Mouse (Mus musculus) hindbrain, embryonic 16.5 days (tissue): ENCODE results near the gene Rassf1. TPM values are rescaled to one million over a fixed set of nuclear protein-coding genes. Genes with fewer than 3 reads are reported as not detected.

Experiments used
- ATAC-seq: fragments of 200-750 bp; cut with Nextera tagmentation; 2 replicates; pipeline ENCODE4 v1.8.0; 2017; ENCODE audit warnings: moderate TSS enrichment, moderate library complexity
- H3K27ac ChIP-seq: fragments of 300-500 bp; sonication (generic); 2 replicates; pipeline ENCODE4 v1.5.1; 2014; ENCODE audit warnings: low read depth, mild to moderate bottlenecking, control low read depth, low read length, moderate library complexity
- H3K27me3 ChIP-seq: fragments of 300-500 bp; sonication (generic); replicated peaks from 2 replicates; pipeline ENCODE4 v1.6.1; 2014; ENCODE audit warnings: low read length; ENCODE audit not compliant: control insufficient read depth, insufficient read depth
- H3K36me3 ChIP-seq: fragments of 300-500 bp; sonication (generic); 2 replicates; pipeline ENCODE4 v1.6.1; 2014; ENCODE audit warnings: mild to moderate bottlenecking, low read length, moderate library complexity, mixed read lengths; ENCODE audit not compliant: control insufficient read depth, insufficient read depth
- H3K4me1 ChIP-seq: fragments of 300-500 bp; sonication (generic); 2 replicates; pipeline ENCODE4 v1.6.1; 2014; ENCODE audit warnings: low read depth, low read length; ENCODE audit not compliant: control insufficient read depth, insufficient read depth
- H3K4me2 ChIP-seq: fragments of 300-500 bp; sonication (generic); 2 replicates; pipeline ENCODE4 v1.6.1; 2014; ENCODE audit warnings: mild to moderate bottlenecking, low read length, control low read depth, moderate library complexity
- H3K4me3 ChIP-seq: fragments of 300-500 bp; sonication (generic); 2 replicates; pipeline ENCODE4 v1.5.1; 2014; ENCODE audit warnings: mild to moderate bottlenecking, low read length, control low read depth, moderate library complexity
- H3K9ac ChIP-seq: fragments of 300-500 bp; sonication (generic); 2 replicates; pipeline ENCODE4 v1.6.1; 2014; ENCODE audit warnings: low read depth, mild to moderate bottlenecking, control low read depth, low read length, moderate library complexity
- H3K9me3 ChIP-seq: fragments of 300-500 bp; sonication (generic); 2 replicates; pipeline ENCODE4 v1.6.1; 2014; ENCODE audit warnings: mild to moderate bottlenecking, low read length, moderate library complexity; ENCODE audit not compliant: control insufficient read depth
- WGBS: fragments of 180-500 bp; shearing (Covaris S2); extraction: QIAGEN DNeasy Blood & Tissue Kit; methylation state at CpG from one replicate; pipeline ENCODE4 v1.1.7; 2014; 5-methylcytosine and 5-hydroxymethylcytosine counted together
- polyA plus RNA-seq: library from polyadenylated mRNA; unstranded; fragments of >200 nt; fragmentation: Nextera tagmentation; extraction: Ambion mirVana; gene quantifications from 2 replicates; pipeline ENCODE4 v1.2.1, GENCODE M21; 2015

Rassf1 gene
- polyA plus RNA-seq, 1 experiment from 2014 or later = 45.8 TPM

DNA sequence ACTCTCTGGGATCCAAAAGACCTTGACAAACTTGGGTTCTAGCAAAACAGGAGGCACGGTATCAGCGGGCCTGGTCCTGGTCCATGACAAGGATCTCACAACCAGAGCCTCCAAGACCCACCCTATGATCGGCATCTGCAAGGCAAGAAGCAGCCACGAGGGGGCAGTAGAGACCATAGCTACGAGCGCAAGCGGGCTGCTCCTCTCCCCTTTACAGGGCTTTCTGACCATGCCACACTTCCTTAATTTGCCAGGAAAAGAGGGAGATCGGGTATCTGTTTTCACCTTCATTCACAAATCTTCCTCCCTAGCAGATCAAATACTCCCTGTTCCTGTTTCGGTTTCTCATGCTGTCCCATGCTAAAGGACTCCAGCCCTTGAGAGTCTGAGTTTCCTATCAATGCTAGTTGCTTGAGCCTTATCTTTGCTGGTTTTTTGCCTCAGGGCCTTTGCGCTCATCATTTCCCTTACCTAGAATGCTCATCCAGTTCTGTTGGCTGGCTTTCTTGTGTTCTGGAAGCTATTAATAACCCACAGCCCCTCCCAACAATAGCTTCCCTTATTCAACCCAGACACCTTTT is 50.8 kb downstream of the Rassf1 start:
- peaks cover 7% of the 10 kb centered on the region for H3K4me1 ChIP-seq
- H3K9me3 ChIP-seq = no peaks in the 10 kb centered on the region
- no peak overlapping the region for H3K27ac ChIP-seq
- WGBS = 12% methylated on average over 10 of the region's 10 CpGs
- H3K4me2 ChIP-seq = no peak overlapping the region
- no peaks in the 10 kb centered on the region; the same call in 1 of the 2 replicates for H3K27me3 ChIP-seq
- peak overlapping the region; percentile 28 for H3K9ac ChIP-seq
- H3K4me3 ChIP-seq = no peak overlapping the region
- no peaks in the 10 kb centered on the region for H3K36me3 ChIP-seq
- ATAC-seq = peak; percentile 77

- H3K27ac ChIP-seq = no peak overlapping the region
- peaks cover 7% of the 10 kb centered on the region for H3K4me1 ChIP-seq
- H3K36me3 ChIP-seq = no peaks in the 10 kb centered on the region
- H3K4me3 ChIP-seq = no peak overlapping the region
- no peaks in the 10 kb centered on the region; the same call in 1 of the 2 replicates for H3K27me3 ChIP-seq
- H3K9ac ChIP-seq = no peak overlapping the region
- no peak for ATAC-seq
- no peak overlapping the region for H3K4me2 ChIP-seq
- 89% methylated on average over 6 of the region's 6 CpGs for WGBS
- H3K9me3 ChIP-seq = no peaks in the 10 kb centered on the region
Observed at GRCm38 (mm10) chr9:107603251-107603650, 51.9 kb downstream of the Rassf1 start.

DNA sequence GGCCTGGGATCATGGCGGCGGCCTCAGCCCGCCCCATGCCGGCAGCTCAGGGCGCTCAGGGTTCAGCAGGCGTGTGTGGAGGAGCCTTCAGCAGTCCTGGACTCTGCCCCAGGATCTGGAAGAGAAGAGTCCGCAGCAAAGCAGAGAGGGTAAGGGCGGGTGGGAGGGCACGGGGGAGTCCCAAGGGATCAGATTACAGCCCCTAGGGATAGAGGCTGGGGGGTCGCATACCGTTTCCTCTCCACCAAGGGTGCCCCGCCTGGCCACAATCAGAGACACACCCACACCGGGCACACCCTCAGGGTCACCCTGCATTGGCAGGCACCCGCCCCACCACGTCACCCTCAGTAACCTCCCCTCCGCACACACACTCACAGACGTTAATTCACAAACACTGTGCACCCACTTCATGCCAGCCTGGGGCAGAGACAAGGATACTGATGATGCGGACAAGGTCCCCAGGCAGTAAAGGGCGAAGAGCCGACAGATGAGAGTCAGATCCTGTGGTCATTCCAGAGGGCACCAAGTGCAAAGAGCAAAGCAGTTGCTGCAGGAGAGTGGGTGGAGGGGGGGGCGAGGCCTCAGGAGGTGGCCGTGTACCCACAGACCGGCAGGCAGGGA is 53.8 kb downstream of the Rassf1 start:
- Histone ChIP-seq H3K4me1 (peaks cover 7% of the 10 kb centered on the region), H3K4me3 (no peak overlapping the region), H3K36me3 (no peaks in the 10 kb centered on the region), H3K4me2 (no peak overlapping the region), H3K9me3 (no peaks in the 10 kb centered on the region), H3K27ac (no peak overlapping the region), H3K27me3 (no peaks in the 10 kb centered on the region; the same call in 1 of the 2 replicates), H3K9ac (no peak overlapping the region)
- ATAC-seq = no peak
- 35% methylated on average over 23 of the region's 23 CpGs for WGBS

DNA sequence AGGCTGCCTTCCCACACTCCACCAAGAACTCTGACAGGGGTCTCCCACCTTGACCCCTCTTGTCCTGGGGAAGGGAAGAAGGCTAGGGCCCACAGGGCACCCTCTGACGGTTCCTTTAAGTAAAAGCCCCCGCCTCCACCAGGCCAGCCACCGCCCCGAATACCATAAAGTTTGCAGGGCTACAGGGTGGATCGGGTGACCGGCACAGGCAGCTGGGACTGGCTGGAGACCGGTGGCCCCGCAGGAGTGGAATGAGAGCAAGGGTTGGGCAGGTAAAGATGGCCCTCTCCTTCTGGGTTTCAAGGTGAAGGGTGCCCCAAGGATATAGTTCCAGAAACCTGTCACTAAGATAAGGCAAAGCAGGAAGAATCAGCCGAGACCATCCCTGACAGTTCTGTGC is 55.2 kb downstream of the Rassf1 start:
- no peaks in the 10 kb centered on the region for H3K36me3 ChIP-seq
- no peak overlapping the region for H3K27ac ChIP-seq
- H3K27me3 ChIP-seq = no peaks in the 10 kb centered on the region; the same call in 1 of the 2 replicates
- H3K4me3 ChIP-seq = no peak overlapping the region
- H3K9ac ChIP-seq = no peak overlapping the region
- no peak for ATAC-seq
- H3K9me3 ChIP-seq = no peaks in the 10 kb centered on the region
- peaks cover 9% of the 10 kb centered on the region for H3K4me1 ChIP-seq
- no peak overlapping the region for H3K4me2 ChIP-seq
- WGBS = 20% methylated on average over 9 of the region's 9 CpGs

GRCm38 (mm10) chr9:107607036-107607435 is 55.7 kb downstream of the Rassf1 start:
- no peaks in the 10 kb centered on the region for H3K9me3 ChIP-seq
- H3K4me3 ChIP-seq = no peak overlapping the region
- peaks cover 10% of the 10 kb centered on the region for H3K4me1 ChIP-seq
- H3K4me2 ChIP-seq = no peak overlapping the region
- no peak for ATAC-seq
- H3K27me3 ChIP-seq = no peaks in the 10 kb centered on the region; the same call in 1 of the 2 replicates
- 60% methylated on average over 2 of the region's 2 CpGs for WGBS
- H3K9ac ChIP-seq = no peak overlapping the region
- H3K36me3 ChIP-seq = no peaks in the 10 kb centered on the region
- H3K27ac ChIP-seq = no peak overlapping the region

- ATAC-seq = no peak
- Histone ChIP-seq H3K4me3 (no peak overlapping the region), H3K4me2 (no peak overlapping the region), H3K36me3 (no peaks in the 10 kb centered on the region), H3K9ac (no peak overlapping the region), H3K27ac (peak overlapping the region; percentile 14; the same call in 1 of the 2 replicates), H3K27me3 (no peaks in the 10 kb centered on the region; the same call in 1 of the 2 replicates), H3K4me1 (peaks cover 11% of the 10 kb centered on the region), H3K9me3 (no peaks in the 10 kb centered on the region)
- WGBS = 55% methylated on average over 9 of the region's 9 CpGs
Observed at GRCm38 (mm10) chr9:107607653-107608245, 56.4 kb downstream of the Rassf1 start.

DNA sequence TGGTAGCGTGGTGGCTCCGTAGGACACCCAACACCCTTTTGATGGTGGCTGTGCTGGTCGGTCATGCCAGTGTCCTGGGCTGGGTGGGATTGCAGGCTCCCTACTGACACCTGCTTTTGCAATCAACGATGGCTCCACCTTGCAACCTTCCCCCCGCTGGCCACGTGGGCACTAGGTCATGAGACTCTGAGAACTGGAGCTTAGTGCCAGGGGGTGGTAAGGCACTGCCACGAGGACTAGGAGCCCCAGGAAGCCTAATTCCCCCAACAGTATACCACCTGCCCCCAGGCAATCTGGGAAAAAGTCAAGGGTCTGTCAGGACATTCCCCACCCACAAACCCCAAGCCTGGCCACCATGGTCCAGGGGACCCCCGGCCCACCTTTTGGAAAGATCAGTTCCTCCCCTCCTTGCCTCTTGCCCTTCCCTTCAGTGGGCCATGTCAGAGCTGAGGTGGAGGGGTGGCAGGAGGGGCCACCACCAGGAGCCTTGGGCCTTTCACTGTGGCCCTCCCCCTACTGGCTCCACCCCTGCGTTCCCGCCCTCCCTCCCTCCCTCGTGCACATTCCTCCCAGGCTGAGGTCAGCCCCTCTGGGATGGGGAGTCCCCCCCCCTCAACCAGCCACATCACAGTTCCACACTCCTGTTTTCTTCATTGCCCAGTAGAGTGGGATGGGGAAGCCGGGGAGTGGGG is 57.5 kb downstream of the Rassf1 start, which contains the start of gene Sema3b:
Gene Sema3b, minus strand, starts transcription at position 489 of the 692 bp plus-strand sequence.
- Histone ChIP-seq H3K27me3 (no peaks in the 10 kb centered on the region; the same call in 1 of the 2 replicates), H3K4me1 (peaks cover 11% of the 10 kb centered on the region), H3K9me3 (no peaks in the 10 kb centered on the region), H3K27ac (no peak within 1 kb of the TSS; the same call in 1 of the 2 replicates), H3K4me2 (no peak within 1 kb of the TSS), H3K4me3 (no peak within 1 kb of the TSS), H3K36me3 (peaks cover under 1% of the 10 kb centered on the region; the same call in 1 of the 2 replicates), H3K9ac (0 out of 2 replicates have a peak within 1 kb of the TSS, but pooled peaks have one; percentile 20)
- no peak for ATAC-seq
- WGBS = 42% methylated on average over 12 of the region's 12 CpGs

- Histone ChIP-seq H3K9ac (no peak overlapping the region), H3K27ac (no peak overlapping the region), H3K4me3 (no peak overlapping the region), H3K4me2 (no peak overlapping the region), H3K27me3 (no peaks in the 10 kb centered on the region; the same call in 1 of the 2 replicates), H3K4me1 (peaks cover 11% of the 10 kb centered on the region), H3K9me3 (no peaks in the 10 kb centered on the region), H3K36me3 (peaks cover 3% of the 10 kb centered on the region; the same call in 1 of the 2 replicates)
- ATAC-seq = no peak
- 63% methylated on average over 4 of the region's 4 CpGs for WGBS
Observed at GRCm38 (mm10) chr9:107609433-107609830, 58.1 kb downstream of the Rassf1 start.
